Mouse (Mus musculus): ENCODE measurements around the gene Cfap45. TPM values are rescaled to one million over a fixed set of nuclear protein-coding genes. Genes with fewer than 3 reads are reported as not detected.

The Cfap45 gene
- polyA plus RNA-seq, 1 experiment from 2014 or later: 2.4 TPM

Other genes starting within 250 kb of the Cfap45 start
- gene Atp1a2, start 222.7 kb upstream of the Cfap45 start, polyA plus RNA-seq (2014; fragmentation: Nextera tagmentation; extraction: Ambion mirVana): 12.9 and 19.8 TPM in 2 replicates
- 1.3 and 1.5 TPM in 2 replicates for gene Kcnj9, start 191.5 kb upstream of the Cfap45 start, polyA plus RNA-seq (2014; fragmentation: Nextera tagmentation; extraction: Ambion mirVana)
- 1.5 and 1.6 TPM in 2 replicates for gene Kcnj10, start 179.6 kb upstream of the Cfap45 start, polyA plus RNA-seq (2014; fragmentation: Nextera tagmentation; extraction: Ambion mirVana)
- gene Pigm, start 144.3 kb upstream of the Cfap45 start, polyA plus RNA-seq (2014; fragmentation: Nextera tagmentation; extraction: Ambion mirVana): 4.8 and 5.1 TPM in 2 replicates
- gene Slamf9, start 45.4 kb upstream of the Cfap45 start, polyA plus RNA-seq (2014; fragmentation: Nextera tagmentation; extraction: Ambion mirVana): 0.16 and 0.34 TPM in 2 replicates
- 23.5 and 37.8 TPM in 2 replicates for gene Igsf9, start 39.0 kb upstream of the Cfap45 start, polyA plus RNA-seq (2014; fragmentation: Nextera tagmentation; extraction: Ambion mirVana)
- 40.4 and 53.3 TPM in 2 replicates for gene Tagln2, start 20.8 kb upstream of the Cfap45 start, polyA plus RNA-seq (2014; fragmentation: Nextera tagmentation; extraction: Ambion mirVana)
- 0.11 and 0.28 TPM in 2 replicates for gene Vsig8, start 35.1 kb downstream of the Cfap45 start, polyA plus RNA-seq (2014; fragmentation: Nextera tagmentation; extraction: Ambion mirVana)
- gene Slamf8, start 69.8 kb downstream of the Cfap45 start, polyA plus RNA-seq (2014; fragmentation: Nextera tagmentation; extraction: Ambion mirVana): not detected in 2 replicates
- gene Fcrl6, start 81.8 kb downstream of the Cfap45 start, polyA plus RNA-seq (2014; fragmentation: Nextera tagmentation; extraction: Ambion mirVana): not detected in 2 replicates
- gene Dusp23, start 112.2 kb downstream of the Cfap45 start, polyA plus RNA-seq (2014; fragmentation: Nextera tagmentation; extraction: Ambion mirVana): 6.2 and 7.1 TPM in 2 replicates
- 0.10 and 0.12 TPM in 2 replicates for gene Crp, start 177.3 kb downstream of the Cfap45 start, polyA plus RNA-seq (2014; fragmentation: Nextera tagmentation; extraction: Ambion mirVana)